Mouse (Mus musculus) ovary, postnatal 36 days (tissue): Measurements from ENCODE around the gene C4bp.
"Not testable (repeated sequence)": the region's sequence is repeated elsewhere in the genome, so short reads cannot be mapped to it uniquely, and the experiment has no call there.

ENCODE experiments used
- DNase-seq: peaks from one replicate; pipeline ENCODE4 v3.0.0; 2022; ENCODE audit warnings: low spot score, mixed read lengths

The C4bp gene

DNA sequence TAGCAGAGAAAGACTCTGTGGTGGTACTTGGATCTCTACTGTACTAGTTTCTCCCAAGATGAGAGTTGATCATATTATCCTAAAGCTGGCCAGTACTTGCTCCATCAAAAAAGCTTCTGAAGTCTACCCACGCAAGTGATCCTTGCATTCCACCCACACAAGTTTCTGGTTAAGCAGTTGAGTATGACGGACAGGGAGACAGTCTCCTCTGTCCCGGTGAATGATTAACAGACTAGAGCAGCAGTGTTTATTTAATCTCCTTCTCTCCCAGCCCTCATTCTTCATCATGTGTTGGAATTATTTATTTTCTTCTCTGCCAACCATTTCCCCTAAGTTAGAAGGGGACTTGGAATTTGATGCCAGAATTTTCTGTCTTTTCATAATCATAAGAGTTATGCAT is at the start of gene C4bp:
TSS of gene C4bp (minus strand) at position 179 of the 400 bp plus-strand sequence.
- no peak for DNase-seq

DNA sequence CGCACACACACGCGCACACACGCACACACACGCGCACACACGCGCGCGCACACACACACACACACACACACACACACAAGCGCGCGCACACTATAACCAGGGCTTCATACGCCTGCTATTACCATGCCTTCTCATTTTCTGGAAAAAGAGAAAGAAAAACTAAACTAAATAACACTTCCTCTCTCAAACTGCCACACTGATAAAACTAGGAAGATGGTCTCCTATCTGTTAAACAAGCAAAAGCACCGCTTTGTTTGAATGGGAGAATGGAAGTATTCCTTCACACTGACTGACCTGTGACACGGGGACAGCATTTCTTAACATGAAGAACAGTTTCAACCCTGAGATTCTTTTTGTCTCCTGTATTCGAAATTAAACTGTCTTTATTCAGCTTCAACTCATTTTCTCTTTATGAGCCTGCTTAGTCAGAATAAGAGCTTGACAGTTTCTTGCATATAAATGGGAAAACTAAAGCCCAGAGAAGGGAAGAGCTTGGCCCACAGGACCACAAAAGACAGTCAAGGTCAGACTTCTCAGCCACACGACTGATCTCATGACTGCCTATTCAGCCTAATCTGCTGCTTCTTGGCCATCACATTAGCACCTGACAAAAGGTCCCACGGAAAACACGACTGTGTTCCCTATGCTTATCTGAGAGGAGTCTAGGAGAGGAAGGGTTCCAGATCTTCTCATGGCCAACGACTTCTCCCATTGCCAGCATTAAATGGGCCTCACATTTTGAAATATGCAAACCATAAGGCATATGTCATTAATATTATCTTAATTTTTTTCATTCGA is 49.0 kb upstream of the C4bp start:
- DNase-seq, result no peak

DNA sequence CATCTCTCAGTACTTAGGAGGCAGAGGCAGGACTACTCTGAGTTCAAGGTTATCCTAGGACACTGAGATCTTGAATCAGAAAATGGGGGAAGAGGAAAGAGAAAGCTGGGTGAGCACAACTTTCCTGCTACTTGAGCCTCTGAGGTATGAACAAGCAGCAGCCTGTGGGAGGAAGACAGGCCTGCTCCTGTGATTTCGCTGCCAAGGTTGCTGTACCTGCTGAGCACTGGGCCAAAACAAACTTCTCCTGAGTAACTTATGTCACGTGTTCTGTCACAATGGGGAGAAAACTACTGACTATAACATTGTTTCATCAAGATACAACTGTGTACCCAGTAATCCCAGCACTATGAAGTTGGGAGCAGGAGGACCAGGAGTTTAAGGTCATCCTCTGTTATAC is 42.2 kb upstream of the C4bp start:
- no peak for DNase-seq

DNA sequence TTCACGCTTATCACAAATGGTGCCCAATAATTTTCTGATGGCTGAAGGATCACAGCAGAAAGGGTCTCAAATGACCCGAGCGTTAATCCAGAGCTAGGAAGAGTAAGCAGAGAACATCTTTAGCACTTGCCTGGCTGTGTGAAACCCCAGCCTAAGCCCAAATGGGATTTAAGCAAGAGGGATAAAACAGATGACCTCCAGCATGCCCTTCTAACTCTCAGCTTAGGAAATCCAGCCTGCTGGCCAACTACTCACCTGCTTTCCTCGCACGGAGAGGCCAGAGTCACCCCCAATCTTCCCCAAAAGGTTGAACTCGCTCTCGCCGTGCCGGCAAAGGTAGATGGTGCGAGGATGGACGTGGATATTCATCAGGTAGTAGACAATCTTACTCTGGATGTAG is 40.5 kb upstream of the C4bp start:
- DNase-seq, result no peak

DNA sequence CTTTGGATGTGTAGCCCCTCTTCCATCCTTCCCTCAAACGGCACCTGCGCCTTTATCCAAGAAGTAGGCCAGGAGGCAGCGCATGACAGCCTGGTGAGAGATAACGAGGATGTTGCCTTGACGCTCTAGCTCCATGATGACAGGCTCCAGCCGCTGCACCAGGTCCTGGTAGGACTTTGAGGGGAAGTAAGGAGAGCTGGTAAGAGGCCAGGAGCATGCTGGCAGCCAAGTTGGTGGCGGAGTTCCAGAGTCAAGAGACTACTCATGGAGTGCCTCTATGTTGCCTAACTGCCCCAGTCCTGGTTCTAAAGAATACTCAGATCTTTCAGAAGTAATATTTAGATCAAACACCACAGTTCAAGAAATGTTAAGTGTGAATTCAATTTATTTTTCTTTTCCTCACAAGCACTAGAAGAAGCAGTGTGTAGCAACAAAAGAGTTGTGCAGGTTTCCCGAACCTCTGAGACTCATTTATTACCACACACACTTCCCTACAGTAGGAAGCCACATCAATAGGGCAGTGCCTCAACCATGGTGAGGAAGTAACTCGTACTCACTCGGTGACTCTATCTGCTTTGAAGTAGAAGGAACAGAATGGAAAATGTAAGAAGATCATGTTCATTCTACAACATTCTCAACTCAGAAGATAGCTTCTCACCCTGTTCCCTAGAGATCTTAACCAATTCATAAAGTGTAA is 38.7 kb upstream of the C4bp start:
- no peak for DNase-seq

DNA sequence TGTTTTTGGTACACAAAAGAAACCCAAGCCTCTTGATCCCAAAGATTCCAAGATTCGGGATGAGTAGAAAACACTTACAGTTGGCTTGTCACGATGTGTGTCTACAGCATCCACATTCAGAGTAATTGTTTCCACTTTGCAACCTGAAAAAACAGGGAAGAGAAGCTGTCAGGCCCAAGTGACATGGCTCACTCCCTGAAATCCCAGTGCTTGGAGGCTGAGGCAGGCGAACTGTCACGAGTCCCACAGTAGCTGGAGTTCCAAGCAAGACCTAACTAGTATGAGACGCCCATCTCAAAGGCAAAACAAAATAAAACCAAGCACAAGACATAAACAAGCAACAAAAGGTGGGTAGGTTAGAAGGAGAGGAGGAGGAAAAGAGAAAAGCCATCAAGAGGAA is 37.2 kb upstream of the C4bp start:
- DNase-seq, result no peak

DNA sequence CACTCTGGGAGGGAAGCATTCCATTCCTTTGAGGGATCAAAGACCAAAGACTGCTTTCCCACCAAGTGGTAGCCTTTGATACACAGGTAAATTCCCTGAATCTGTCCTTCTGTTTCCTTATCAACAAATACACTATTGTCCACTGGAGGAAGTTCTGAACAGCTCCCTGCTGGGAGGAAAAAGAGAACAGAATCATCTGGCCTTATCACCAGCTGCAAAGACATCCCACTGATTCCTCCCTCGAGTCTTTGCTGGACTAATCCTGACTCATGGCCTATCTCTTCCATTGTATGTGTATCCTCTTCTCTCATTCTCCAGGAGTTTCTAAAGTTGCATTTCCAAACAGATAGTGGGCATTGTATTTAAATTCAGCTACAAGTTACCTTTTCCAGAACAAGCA is 22.5 kb upstream of the C4bp start:
- no peak for DNase-seq

DNA sequence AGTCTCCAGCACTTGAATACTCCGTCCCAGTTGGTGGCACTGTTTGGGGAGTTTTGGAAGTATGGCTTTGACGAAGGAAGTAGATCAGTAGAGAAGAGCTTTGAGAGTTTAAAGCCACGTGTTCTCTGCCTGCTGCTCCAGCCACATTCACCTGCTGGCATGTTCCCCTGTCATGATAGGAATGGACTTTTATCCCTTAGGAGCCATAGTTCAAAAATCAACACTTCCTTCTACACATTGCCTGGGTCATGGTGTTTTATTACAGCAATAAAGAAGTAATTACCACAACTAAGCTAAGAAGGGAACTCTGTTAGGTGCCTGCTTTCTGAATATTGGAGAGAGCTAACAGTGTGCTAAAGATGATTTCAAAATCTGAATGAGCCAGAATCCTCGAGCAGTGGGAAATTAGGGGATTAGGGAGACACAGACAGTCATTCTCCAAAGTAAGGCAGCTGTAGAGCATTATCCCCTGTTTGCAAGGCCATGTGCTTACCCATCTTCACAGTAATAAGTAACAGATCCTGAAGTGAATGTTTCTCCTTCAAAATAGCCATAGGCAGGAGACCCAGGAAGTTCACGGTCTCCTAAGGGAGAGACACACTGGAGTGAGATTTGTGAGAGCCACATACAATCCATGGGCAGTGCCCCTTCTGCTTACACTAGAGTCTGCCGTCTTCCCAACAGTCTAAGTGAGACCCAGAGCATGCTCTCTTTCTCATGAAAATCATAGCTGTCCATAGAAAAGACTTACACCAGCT is 20.4 kb upstream of the C4bp start:
- no peak for DNase-seq

DNA sequence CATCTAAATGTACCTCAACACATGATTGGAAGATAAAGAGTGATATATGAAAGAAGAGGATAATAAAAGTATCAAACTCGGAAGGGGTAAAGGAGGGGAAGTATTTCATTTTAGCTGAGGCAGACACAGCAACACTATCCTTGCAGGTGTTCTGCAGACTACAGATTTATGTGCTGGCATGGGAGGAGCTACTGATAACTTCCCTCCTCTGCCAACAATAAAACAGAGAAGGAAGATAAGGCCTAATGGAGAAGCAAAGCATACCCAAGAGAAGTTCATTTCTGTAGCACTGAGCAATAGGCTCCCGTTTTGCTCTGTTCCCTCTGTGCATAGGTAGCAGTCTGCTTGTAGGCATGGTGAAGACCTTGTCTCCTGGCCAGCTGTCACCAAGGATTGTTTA is 19.6 kb upstream of the C4bp start:
- DNase-seq, result no peak

DNA sequence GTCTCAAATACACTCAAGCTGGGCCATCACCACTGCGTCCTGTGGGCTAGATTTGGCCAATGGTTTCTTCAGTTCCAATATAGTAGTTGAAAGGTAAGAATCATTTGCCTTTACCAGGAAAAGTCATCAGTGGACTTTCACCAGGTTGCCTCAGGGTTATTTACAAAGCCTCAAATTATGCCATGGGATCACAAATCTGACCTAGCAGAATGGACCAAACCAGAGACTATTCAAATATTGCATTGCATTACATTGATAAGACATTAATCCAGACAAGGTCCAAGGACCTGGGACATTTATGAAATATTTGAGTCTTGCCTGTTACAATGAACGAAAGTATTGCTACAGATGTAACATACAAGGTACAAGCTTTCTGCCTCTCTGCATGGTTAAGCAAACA is 17.1 kb upstream of the C4bp start:
- DNase-seq, result no peak

DNA sequence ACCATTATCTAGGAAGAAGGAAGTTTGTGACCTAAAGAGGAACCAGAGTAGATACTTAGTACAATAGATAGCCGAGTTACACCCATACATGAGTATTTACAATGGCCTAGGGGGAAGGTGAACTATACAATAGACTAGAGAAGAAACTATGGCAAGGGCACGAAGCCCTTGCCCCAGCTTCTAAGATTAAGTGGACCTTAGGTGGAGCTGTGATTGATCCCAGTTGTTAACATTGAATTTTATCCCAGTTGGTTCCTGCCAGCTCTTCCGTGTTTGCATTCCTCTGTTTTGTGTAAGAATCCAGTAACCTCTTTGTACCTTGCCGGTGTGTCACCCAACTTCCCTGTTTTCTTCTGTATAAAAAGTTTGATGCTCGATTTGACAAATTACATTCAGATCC is 2.1 kb upstream of the C4bp start:
- not testable (repeated sequence) for DNase-seq

DNA sequence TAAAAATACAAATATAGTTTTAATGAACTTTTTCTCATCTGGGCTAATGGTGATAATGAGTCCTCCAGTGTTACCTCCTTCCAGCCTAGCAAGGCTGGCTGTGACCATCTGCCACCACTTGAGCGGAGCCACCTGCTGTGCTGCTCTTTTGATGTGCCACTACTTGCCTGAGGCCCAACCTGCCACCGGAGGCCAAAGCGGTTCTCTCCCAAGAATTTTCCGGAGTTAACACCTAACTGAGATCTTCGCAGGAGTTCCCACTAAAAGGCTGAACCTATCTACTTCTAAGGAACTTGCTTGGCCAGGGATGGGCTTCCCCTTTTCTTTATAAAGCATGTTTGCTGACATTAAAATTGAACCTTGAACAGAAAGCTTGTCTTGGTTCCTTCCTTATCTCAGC is 1.8 kb downstream of the C4bp start:
- DNase-seq, result not testable (repeated sequence)

DNA sequence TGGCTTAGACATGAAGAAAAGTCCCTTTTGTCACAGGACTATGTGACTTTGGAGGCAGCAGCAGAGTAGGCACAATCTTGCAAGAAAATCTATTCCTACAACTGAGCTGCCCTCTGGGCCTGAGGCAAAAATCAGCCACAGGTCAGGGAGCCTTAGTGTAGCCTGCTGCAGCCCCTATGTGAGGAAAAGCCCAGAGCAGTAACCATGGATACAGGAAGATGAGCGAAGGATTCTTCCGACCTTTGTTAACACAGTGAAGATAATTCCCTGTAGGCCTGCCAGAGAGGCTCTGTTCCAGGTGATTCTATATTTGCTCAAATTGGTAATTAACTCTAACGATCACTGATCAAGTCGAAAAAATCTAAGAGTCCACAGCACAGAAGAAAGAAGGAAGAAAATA is 17.3 kb downstream of the C4bp start:
- no peak for DNase-seq

DNA sequence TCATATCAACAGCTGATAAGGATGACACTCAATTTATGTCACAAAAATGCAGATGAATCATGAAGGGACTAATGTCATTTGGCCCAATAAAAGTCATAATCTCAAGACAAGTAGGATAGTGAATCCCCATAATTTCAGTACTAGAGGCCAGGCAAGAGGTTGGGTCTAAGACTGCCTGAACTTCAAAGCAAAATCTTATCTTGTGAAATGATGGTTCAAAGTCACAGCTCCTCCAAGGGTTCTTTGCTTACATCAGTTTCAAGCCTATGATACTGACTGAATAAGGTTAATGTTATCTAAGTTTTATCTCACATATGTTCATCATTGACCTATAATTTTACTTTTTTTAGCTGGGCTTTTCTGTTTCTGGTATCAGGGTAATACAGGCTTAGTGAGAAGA is 20.5 kb downstream of the C4bp start:
- DNase-seq, result no peak

DNA sequence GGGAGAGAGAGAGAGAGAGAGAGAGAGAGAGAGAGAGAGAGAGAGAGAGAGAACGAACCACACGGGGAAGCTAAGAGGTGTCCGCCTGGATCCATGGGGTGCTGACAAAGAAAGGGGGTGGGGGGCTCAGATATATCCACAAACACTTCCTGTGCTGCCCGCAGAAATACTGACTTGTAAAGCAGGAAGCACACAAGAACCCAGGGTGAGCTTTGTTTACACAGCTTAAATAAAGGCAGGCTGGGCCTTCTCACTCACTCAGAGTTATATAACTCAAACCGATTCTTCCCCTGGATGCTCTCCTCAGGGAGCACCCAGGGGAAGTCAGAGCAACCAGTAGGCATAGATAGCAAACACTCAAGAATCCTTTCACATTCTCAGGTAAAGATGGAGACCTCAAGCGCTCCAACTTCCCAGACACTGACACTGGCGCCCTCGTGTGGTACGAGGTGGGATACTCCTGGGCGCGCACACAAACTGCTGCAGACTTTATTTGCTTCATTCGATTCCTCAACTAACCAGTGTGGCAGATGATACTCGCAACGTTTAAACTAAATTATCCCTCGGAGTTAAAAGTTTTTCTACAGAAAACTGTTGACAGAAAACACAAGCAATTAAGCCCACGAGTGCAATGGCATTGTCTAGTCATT is 27.5 kb downstream of the C4bp start:
- DNase-seq, result peak; percentile 62

DNA sequence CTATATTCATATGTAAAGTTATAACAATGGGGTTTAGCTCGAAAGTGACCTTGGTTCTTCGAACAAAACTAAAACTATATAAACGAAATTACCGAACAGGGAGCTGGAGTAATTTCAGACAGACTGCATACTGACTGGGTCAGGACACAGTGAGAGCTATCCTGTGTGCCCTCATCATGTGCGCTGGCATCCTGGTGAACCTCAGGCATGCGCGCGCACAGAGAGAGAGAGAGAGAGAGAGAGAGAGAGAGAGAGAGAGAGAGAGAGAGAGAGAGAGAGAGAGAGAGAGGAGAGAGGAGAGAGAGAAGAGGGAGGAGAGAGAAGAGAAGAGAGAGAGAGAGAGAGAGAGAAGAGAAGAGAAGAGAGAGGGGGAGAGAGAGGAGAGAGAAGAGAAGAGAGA is 28.1 kb downstream of the C4bp start:
- DNase-seq, result no peak

DNA sequence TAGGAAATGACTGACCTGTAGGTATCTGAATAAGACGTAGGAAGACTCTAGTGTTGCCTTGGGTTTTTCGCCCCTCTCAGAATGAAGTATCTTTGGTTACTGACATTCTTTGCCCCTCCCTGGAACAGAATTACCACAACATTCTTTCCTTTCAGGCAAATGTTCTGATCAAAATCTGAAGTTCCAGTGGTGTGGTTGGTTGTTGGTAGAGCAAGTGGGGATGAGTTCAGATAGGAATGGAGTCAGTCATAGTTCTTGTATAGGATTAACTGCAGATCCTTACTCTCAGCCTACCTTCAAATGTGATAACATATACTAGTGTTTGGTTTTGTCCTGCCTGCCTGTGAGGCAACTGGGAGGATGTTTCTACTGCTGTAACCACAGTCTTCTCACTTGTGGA is 31.9 kb downstream of the C4bp start, which contains the start of gene Zp3r:
TSS of gene Zp3r (minus strand) at position 101 of the 400 bp plus-strand sequence.
- no peak for DNase-seq

DNA sequence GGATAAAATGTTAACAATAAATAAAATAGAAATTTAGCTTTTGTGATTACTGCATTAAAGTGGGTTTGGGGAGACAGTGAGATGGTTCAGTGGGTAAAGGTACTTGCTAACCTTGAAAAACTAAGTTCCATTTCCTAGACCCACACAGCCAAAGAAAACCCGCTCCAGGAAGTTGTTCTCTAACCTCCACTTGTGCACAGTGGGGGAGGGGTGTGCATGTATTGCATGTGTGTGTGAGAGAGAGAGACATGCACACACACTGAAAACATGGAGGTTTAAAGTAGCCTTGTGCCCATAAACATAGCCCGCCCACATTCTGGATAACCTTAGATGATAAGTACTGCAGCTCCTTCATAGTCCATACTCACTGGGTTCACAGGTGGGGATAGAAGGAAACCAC is 65.1 kb downstream of the C4bp start:
- DNase-seq, result no peak

DNA sequence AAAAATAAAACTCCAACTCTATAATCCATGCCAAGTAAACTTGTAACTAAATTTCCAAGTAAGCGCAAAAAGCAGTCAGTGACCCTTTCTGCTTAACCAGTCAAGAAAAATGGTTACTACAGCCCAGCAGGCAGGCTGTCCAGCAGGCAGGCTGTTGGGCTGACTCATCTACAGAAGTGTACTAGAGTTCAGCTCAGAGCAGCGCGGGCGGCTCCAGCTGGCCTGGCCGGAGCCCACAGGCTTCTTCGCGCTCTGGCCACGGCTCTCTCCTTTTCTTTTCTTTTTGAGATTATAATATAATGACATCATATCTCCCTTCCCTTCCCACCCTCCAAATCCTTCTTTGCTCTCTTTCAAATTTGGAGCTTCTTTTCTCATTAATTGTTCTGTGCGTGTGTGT is 72.8 kb downstream of the C4bp start:
- DNase-seq, result peak; percentile 15
